Mouse (Mus musculus) embryo, embryonic 10 days (tissue): Measurements from ENCODE around the gene Cdh12.
"Not testable (repeated sequence)": the region's sequence is repeated elsewhere in the genome, so short reads cannot be mapped to it uniquely, and the experiment has no call there.

Experiments used
- DNase-seq: peaks from one replicate; pipeline ENCODE4 v3.0.0-alpha.2; 2015; ENCODE audit warnings: low spot score

Cdh12 gene

DNA sequence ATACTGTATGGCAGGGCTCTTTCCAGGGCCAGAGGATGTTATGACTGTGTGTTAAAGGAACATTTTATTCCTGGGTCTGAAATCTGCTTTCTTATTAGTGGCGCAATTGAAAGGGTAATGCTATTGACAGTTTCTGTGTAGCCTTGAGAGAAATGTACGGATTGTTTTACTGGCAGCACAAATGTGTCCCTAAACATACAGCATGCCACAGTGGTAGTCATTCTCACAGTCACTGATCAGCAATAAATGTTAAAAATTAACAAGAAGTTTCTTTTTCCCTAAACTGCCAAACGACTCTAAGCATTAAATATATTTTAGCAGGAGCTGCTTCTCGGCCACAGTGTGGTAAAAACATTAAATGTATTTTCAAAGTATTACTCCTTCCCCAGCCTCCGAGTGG, 926.4 kb downstream of the Cdh12 start:
- DNase-seq = no peak

GRCm38 (mm10) chr15:21375871-21376270, 926.8 kb downstream of the Cdh12 start:
- no peak for DNase-seq

DNA sequence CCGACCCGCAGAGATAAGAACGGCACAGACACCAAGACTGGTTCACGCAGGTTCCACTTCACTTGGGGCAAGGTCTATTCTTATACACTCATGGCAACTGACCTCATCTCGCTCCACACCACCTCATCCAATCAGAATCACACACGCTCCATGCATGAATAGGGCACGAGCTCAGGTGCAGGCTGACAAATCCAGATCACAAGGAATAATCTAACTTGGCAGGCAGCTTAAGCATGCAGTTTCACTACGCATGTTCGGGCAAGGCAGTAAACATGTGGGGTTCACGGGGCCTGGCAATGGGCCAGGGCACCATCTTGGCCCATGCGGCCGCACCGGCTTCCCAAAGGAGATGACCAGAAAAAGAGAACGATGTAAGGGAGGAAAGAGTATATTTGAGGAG, 942.4 kb downstream of the Cdh12 start:
- not testable (repeated sequence) for DNase-seq

- DNase-seq = peak; percentile 12
These were observed 944.0 kb downstream of the Cdh12 start for GRCm38 (mm10) chr15:21393080-21393479.

GRCm38 (mm10) chr15:21405196-21405595, 956.1 kb downstream of the Cdh12 start:
- no peak for DNase-seq

- peak; percentile 28 for DNase-seq
These were observed 958.4 kb downstream of the Cdh12 start for GRCm38 (mm10) chr15:21407324-21408044.

GRCm38 (mm10) chr15:21437347-21437746, 988.3 kb downstream of the Cdh12 start:
- no peak for DNase-seq

GRCm38 (mm10) chr15:21437924-21438323, 988.9 kb downstream of the Cdh12 start:
- no peak for DNase-seq

- DNase-seq = no peak
These were observed 1009.0 kb downstream of the Cdh12 start for GRCm38 (mm10) chr15:21458098-21458497.

GRCm38 (mm10) chr15:21519355-21519869, 1070.3 kb downstream of the Cdh12 start:
- DNase-seq = no peak

GRCm38 (mm10) chr15:21530804-21531203, 1081.7 kb downstream of the Cdh12 start:
- DNase-seq = no peak

DNA sequence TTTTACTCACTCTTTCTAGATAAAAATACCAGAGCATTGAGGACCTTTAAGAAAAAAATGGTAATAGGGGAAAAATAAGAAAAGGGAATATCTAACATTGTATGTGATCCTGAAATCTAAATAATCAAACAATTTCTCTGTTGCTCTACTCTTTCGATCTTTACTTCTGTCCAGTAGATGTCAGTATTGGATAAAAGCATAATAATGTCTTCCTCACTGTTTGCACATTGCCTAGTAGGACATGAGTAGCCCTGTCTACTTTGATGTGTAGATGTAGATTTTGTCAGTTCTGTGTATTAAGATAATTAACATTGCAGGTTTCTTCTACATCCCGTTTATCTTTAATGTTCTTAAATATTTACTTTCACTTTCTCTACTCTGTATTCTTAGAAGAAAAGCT, 1087.8 kb downstream of the Cdh12 start:
- peak; percentile 43 for DNase-seq

- no peak for DNase-seq
These were observed 1095.7 kb downstream of the Cdh12 start for GRCm38 (mm10) chr15:21544786-21545185.

- DNase-seq = no peak
These were observed 1106.9 kb downstream of the Cdh12 start for GRCm38 (mm10) chr15:21555981-21556380.

DNA sequence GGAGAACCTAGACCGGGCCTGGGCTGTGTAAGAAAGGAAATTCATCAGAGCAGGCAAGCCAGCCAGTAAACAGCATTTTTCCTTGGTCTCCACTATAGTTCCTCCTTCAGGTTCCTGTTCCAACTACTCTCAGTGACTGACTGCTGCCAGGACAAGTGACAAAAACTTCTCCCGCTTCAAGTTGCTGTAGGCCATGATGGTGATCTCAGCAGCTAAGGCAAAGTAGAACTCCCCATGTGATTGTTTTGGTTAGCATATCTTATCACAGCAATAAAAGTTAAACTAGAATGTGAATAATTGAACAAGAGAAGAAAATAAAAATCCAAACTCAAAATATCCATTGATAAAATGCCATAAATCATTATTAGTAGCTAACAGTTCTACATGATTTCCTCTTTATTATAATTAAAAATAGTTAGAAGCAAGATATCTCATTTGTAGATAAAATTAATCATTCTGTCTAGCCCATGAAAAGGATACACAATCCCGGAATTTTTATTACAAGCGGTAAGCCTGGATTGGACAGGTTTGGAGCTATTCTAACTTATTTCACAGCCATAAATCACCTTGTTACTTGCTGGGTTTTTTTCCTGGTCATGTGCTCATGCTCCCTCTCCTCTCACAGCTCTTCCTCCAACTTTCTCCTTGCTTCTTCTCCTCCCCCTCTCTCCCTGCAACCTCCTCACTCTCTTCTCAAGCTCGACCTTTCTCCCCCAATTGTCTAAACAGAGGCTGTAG, 1117.4 kb downstream of the Cdh12 start:
- no peak for DNase-seq

GRCm38 (mm10) chr15:21604510-21604909, 1155.4 kb downstream of the Cdh12 start:
- no peak for DNase-seq
